Mouse (Mus musculus) liver, adult 2 months (tissue): ENCODE data around the gene Hnf1a.

Experiments used
- CTCF ChIP-seq: fragments of 200-500 bp; IDR thresholded peaks from 2 replicates; pipeline ENCODE4 v1.5.1; 2011; ENCODE audit warnings: low read depth, low read length, control low read depth
- POLR2A ChIP-seq: fragments of 200-500 bp; IDR thresholded peaks from 2 replicates; pipeline ENCODE4 v1.6.1; 2011; ENCODE audit warnings: low read length, control low read depth; ENCODE audit not compliant: insufficient read depth; ENCODE audit errors: extremely low read depth

DNA sequence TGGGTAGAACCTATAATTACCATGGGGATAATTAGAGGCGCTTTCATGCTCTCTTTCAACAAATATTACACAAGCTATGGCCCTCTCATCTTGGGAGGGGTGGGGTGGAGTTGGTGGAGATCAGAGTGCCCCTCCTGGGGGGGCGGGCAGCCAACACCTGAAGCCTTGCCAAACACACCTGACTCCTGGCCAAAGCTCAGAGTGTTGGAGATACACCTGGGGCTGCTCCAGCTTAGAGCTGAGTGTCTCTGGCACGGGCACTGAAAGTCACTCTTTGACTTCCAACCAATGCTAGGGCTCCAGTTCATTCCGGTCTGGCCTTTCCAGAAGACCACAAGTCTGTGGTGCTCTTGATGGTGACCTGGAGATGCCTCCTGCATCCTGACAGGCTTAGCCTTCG lies 36.9 kb upstream of the Hnf1a start:
- TF ChIP-seq CTCF, result no peak
- no peak for TF ChIP-seq POLR2A
